Mouse (Mus musculus) neural tube, embryonic 11.5 days (tissue): ENCODE data around the gene Lmbr1l. TPM values are rescaled to one million over a fixed set of nuclear protein-coding genes. Genes with fewer than 3 reads are reported as not detected.
A peak's percentile ranks its signal among the peaks of the same experiment; 100 is the strongest.
"Not testable (repeated sequence)": the region's sequence is repeated elsewhere in the genome, so short reads cannot be mapped to it uniquely, and the experiment has no call there.

ENCODE experiments used
- ATAC-seq: fragments of 200-750 bp; cut with Nextera tagmentation; 2 replicates; pipeline ENCODE4 v1.8.0; 2017; ENCODE audit warnings: moderate number of reproducible peaks, mild to moderate bottlenecking, moderate TSS enrichment, moderate library complexity; ENCODE audit not compliant: insufficient read depth, low FRiP score, low TSS enrichment
- DNase-seq: peaks from one replicate; pipeline ENCODE4 v3.0.0-alpha.2; 2015; ENCODE audit warnings: low spot score
- H3K27ac ChIP-seq: fragments of 300-500 bp; sonication (generic); 2 replicates; pipeline ENCODE4 v1.5.1; 2014; ENCODE audit warnings: low read depth, mild to moderate bottlenecking, low read length
- H3K27me3 ChIP-seq: fragments of 300-500 bp; sonication (generic); 2 replicates; pipeline ENCODE4 v1.6.1; 2014; ENCODE audit warnings: mild to moderate bottlenecking, low read length, mixed read lengths; ENCODE audit not compliant: control insufficient read depth, insufficient read depth
- H3K36me3 ChIP-seq: fragments of 300-500 bp; sonication (generic); 2 replicates; pipeline ENCODE4 v1.6.1; 2014; ENCODE audit warnings: mild to moderate bottlenecking, low read length, moderate library complexity, mixed read lengths; ENCODE audit not compliant: control insufficient read depth, insufficient read depth
- H3K4me1 ChIP-seq: fragments of 300-500 bp; sonication (generic); 2 replicates; pipeline ENCODE4 v1.6.1; 2014; ENCODE audit warnings: low read length, mixed read lengths; ENCODE audit not compliant: control insufficient read depth, insufficient read depth
- H3K4me2 ChIP-seq: fragments of 300-500 bp; sonication (generic); 2 replicates; pipeline ENCODE4 v1.6.1; 2014; ENCODE audit warnings: low read depth, mild to moderate bottlenecking, moderate library complexity
- H3K4me3 ChIP-seq: fragments of 300-500 bp; sonication (generic); 2 replicates; pipeline ENCODE4 v1.5.1; 2014; ENCODE audit warnings: low read depth, low read length
- H3K9ac ChIP-seq: fragments of 300-500 bp; sonication (generic); 2 replicates; pipeline ENCODE4 v1.6.1; 2014; ENCODE audit warnings: mild to moderate bottlenecking, low read length
- H3K9me3 ChIP-seq: fragments of 300-500 bp; sonication (generic); 2 replicates; pipeline ENCODE4 v1.6.1; 2016; ENCODE audit warnings: low read length; ENCODE audit not compliant: control insufficient read depth
- WGBS: fragments of 180-500 bp; shearing (Covaris S2); extraction: QIAGEN DNeasy Blood & Tissue Kit; methylation state at CpG from one replicate; pipeline ENCODE4 v1.1.7; 2014; 5-methylcytosine and 5-hydroxymethylcytosine counted together
- polyA plus RNA-seq: library from polyadenylated mRNA; unstranded; fragments of >200 nt; fragmentation: Nextera tagmentation; extraction: Ambion mirVana; gene quantifications from 2 replicates; pipeline ENCODE4 v1.2.1, GENCODE M21; 2014

Lmbr1l gene
- polyA plus RNA-seq, 1 experiment from 2014 or later: 8.9 TPM

DNA sequence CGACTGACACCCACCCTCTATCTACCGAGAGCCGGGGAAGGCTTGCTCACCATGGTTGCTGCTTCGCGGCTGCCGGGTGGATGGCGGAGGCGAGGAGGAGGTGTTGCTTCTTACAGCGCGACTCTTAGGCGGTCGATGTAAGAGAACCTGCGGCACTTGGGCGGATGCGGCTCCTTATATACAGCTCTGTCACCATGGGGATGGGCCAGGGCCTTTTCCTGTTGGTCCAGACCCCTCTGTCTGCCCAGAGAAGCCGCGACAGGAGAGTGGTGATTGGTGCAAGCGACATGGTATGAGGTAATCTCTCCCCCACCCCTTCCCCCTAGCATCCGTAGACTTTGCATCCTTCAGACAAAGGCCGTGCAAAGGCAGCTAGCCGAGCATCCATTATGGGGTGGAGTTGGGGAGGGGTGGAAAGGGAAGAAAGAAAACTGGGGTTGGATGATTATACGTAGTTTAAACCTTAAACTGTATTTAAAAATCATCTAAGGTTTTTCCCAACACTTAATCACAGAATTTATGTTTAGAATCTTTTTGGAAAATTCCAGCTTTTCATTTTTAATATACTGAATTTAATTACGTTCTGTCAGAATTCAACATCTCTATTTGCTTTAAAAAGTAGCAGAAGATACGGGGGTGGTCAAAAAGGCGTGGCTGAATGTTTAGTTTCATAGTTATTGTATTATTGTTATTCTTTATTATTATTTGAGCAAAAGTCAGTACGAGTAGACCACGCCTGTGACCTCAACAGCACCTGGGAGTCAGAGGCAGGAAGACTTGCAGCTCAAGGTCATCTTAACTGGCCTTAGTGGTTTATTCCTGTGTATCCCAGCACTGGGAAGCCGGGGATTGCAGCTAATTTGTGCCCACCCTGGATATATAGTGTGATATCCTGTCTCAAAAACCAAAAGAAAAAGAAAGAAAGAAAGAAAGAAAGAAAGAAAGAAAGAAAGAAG lies 35.6 kb upstream of the Lmbr1l start, which contains the start of the genes Gm49450 and Tuba1a:
Gene Gm49450 (minus strand): TSS at position 151 of the 956 bp plus-strand sequence.
Gene Tuba1a (minus strand): TSS at position 303 of the 956 bp plus-strand sequence.
- no peaks in the 10 kb centered on the region for H3K9me3 ChIP-seq

DNA sequence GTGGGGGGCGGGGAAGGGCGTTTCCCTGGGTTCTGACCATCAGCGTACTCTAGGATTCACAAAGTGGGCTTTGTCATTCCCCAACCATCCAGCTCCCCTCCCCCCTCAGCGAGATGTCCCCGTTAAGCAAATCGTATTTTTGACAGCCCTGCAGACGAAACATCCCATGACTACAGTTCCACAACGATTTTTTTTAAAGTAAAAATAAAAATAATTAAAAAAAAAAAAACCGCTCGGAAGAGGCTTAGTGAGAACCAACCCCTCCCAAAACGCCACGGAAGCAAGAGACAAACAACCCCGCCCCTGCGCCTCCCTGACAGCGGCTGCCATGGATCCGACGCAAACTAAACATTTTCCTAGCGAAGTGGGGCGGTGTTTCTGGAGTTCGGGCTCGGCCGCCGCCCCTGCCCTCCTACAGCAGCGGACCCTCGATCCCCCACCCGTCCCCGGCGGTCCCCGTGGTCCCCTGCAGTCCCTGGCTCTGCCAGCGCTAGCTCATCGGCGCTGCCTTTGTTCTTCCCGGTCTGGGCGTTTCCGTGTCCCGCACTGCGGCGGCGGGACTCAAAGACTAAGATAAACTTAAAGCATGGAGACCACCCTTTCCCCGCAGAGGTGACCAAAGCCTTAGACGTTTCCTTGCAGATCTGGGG lies 34.8 kb upstream of the Lmbr1l start:
- Histone ChIP-seq H3K27me3 (no peaks in the 10 kb centered on the region), H3K9me3 (no peaks in the 10 kb centered on the region), H3K9ac (peak overlapping the region; percentile 99), H3K4me2 (peak overlapping the region; percentile 52), H3K4me1 (0 out of 2 replicates have a peak, but pooled peaks cover 9% of the 10 kb centered on the region), H3K27ac (peak overlapping the region; percentile 98), H3K4me3 (peak overlapping the region; percentile 76), H3K36me3 (no peaks in the 10 kb centered on the region)
- under 1% methylated on average over 41 of the region's 41 CpGs for WGBS
- ATAC-seq: peak; percentile 60
- DNase-seq: peak; percentile 74

More for the DNA sequence above, 35.6 kb upstream of the Lmbr1l start, which contains the start of the genes Gm49450 and Tuba1a:
- WGBS: 4% methylated on average over 28 of the region's 28 CpGs
- DNase-seq (peak; percentile 96), ATAC-seq (peak; percentile 95)
- Histone ChIP-seq H3K27me3 (no peaks in the 10 kb centered on the region), H3K9ac (peak within 1 kb of the TSS; percentile 99), H3K36me3 (no peaks in the 10 kb centered on the region), H3K4me3 (peak within 1 kb of the TSS; percentile 76), H3K4me2 (peak within 1 kb of the TSS; percentile 52), H3K27ac (peak within 1 kb of the TSS; percentile 98), H3K4me1 (0 out of 2 replicates have a peak, but pooled peaks cover 9% of the 10 kb centered on the region)

DNA sequence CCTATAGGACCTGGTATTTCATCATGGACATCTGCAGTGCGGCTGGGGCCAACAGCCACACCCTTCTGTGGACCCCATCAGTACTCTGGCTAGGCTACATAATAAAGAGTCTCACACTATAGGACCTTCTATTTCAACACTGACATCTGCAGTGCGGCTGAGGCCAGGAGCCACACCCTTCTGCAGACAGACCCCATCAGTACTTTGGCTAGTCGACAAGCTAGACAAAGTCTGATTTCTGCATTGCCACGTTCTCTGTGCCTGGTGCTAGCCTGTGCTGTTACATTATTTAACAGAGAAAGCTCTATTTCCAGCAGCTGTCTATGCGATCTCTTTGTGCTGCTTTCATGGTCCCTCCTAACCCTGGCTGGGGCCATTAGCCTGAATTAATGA lies 34.0 kb upstream of the Lmbr1l start:
- H3K9me3 ChIP-seq: no peaks in the 10 kb centered on the region
- H3K27me3 ChIP-seq: no peaks in the 10 kb centered on the region
- peak overlapping the region; percentile 98 for H3K27ac ChIP-seq
- H3K4me3 ChIP-seq: peak overlapping the region; percentile 76
- ATAC-seq: no peak
- 0 out of 2 replicates have a peak, but pooled peaks cover 9% of the 10 kb centered on the region for H3K4me1 ChIP-seq
- peak overlapping the region; percentile 99 for H3K9ac ChIP-seq
- peak; percentile 60 for DNase-seq
- peak overlapping the region; percentile 52 for H3K4me2 ChIP-seq
- H3K36me3 ChIP-seq: no peaks in the 10 kb centered on the region
- WGBS: 24% methylated on average over 5 of the region's 5 CpGs

DNA sequence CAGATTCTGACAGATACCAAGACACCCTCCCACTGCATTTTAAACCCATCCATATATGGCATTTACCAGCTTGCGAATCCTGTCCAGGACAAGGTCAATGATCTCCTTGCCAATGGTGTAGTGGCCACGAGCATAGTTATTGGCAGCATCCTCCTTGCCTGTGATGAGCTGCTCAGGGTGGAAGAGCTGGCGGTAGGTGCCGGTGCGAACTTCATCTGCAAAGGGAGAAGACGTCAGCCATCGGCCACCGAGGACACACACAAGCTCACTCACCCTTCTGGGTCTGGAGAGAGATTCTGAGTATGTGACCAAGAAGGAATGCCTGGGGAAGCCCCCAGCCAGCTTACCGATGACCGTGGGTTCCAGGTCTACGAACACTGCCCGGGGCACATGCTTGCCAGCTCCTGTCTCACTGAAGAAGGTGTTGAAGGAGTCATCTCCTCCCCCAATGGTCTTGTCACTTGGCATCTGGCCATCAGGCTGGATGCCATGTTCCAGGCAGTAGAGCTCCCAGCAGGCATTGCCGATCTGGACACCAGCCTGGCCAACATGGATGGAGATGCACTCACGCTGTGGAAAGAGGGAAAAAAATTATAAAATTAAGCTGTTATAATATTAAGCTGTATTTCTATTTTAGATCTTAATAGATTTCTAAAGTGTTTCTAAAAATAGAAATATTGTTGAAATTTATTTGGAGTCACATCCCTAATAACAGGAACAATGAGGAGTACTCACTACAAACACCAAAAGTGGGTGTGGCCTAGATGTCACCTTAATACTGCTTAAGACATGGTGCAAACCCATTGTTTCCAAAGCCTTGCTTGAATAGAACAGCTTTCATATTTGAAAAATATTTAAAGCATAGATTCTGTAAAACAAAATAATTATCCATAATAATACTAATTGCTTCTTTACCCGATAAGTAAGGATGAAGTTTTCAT lies 33.4 kb upstream of the Lmbr1l start:
- not testable (repeated sequence) for H3K36me3 ChIP-seq

DNA sequence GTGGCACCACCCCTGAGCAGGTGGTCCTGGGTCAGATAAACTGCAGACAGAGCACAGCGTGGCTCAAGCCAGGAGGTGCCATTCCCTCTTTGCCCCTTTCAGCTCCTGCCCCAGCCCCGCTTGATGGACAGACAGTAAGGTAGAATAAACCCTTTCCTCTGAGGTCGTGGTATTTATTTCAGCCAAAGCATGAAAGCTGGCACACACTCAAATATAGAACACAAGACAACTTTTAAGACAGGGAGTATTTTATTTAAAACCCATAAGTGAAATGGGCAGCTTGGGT lies 31.5 kb upstream of the Lmbr1l start:
- no peaks in the 10 kb centered on the region for H3K36me3 ChIP-seq
- H3K4me3 ChIP-seq: 0 out of 2 replicates have a peak overlapping the region, but pooled peaks have one; percentile 9
- no peaks in the 10 kb centered on the region for H3K9me3 ChIP-seq
- ATAC-seq: 0 out of 2 replicates have a peak, but pooled peaks have one; percentile 10
- DNase-seq: peak; percentile 48
- H3K27me3 ChIP-seq: no peaks in the 10 kb centered on the region
- no peak overlapping the region; the same call in 1 of the 2 replicates for H3K27ac ChIP-seq
- no peaks in the 10 kb centered on the region for H3K4me1 ChIP-seq
- H3K4me2 ChIP-seq: peak overlapping the region; percentile 27
- peak overlapping the region; percentile 38 for H3K9ac ChIP-seq
- 63% methylated on average over 3 of the region's 3 CpGs for whole genome bisulfite sequencing

More for the DNA sequence above, 33.4 kb upstream of the Lmbr1l start:
- Histone ChIP-seq H3K4me2 (peak overlapping the region; percentile 52), H3K4me3 (peak overlapping the region; percentile 76), H3K9ac (peak overlapping the region; percentile 99), H3K27ac (peak overlapping the region; percentile 98)
- not testable (repeated sequence) for H3K9me3 ChIP-seq, ATAC-seq, H3K4me1 ChIP-seq, H3K27me3 ChIP-seq, DNase-seq
- WGBS: 86% methylated on average over 11 of the region's 15 CpGs

DNA sequence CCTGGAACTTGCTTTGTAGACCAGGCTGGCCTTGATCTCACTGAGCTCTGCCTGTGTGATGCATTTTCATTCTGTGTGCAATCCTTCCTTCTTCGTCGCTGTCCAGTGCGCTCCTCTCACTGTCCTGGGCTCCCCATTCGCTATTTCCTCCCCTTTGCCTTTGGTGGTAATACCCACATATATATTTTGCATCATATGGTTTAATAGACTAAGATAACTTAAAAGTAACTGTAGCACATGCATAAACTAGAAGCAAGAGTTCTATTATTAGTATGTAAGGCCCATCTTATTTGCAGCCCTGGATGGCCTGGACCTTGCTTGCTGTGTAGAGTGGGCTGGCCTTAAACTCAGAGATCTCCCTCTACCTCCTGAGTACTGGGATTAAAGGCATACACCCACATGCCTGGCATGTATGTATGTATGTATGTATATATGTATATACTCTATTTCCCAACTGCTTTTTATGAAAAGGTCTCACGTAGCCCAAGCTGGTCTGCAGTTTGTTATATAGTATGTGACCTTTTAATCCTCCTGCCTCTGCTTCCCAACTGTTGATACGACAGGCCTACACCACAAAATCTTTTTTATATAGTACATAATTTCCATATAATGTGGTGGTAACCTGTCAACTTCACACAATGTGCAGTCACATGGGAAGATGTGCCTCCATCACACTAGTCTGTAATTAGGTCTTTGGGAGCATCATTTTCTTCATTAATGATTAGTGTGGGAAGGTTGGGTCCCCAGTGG lies 31.0 kb upstream of the Lmbr1l start:
- H3K27ac ChIP-seq: no peak overlapping the region; the same call in 1 of the 2 replicates
- peak; percentile 38 for DNase-seq
- no peaks in the 10 kb centered on the region for H3K4me1 ChIP-seq
- 74% methylated on average over 6 of the region's 6 CpGs for WGBS
- no peaks in the 10 kb centered on the region for H3K9me3 ChIP-seq
- 0 out of 2 replicates have a peak overlapping the region, but pooled peaks have one; percentile 9 for H3K4me3 ChIP-seq
- H3K36me3 ChIP-seq: no peaks in the 10 kb centered on the region
- peak overlapping the region; percentile 27 for H3K4me2 ChIP-seq
- peak; percentile 13; the same call in 1 of the 2 replicates for ATAC-seq
- no peaks in the 10 kb centered on the region for H3K27me3 ChIP-seq
- H3K9ac ChIP-seq: peak overlapping the region; percentile 38; the same call in 1 of the 2 replicates

DNA sequence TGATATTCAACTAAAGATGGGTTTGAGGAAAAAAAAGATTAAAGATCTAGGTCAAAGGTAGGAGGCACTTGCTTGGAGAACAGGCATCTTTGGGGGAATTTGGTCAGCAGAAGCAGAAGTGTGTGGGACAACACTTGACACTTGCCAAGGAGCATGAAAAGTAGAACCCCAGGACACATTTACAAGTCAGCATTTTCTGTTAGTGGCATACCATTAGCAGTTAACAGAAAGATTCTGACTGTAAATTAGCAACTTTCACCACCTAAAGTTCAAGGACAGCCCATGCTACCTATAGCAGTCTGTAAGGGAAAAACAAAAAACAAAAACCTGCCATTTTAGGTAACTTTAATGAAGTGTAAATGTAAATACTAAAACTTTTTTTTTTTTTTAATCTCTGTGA lies 30.4 kb upstream of the Lmbr1l start:
- H3K4me2 ChIP-seq: no peak overlapping the region

More for the DNA sequence above, 30.4 kb upstream of the Lmbr1l start:
- no peaks in the 10 kb centered on the region for H3K36me3 ChIP-seq
- H3K27ac ChIP-seq: no peak overlapping the region
- ATAC-seq: no peak
- H3K4me1 ChIP-seq: no peaks in the 10 kb centered on the region
- no peak overlapping the region for H3K4me3 ChIP-seq
- no peak for DNase-seq
- no peaks in the 10 kb centered on the region for H3K27me3 ChIP-seq
- no peaks in the 10 kb centered on the region for H3K9me3 ChIP-seq
- H3K9ac ChIP-seq: no peak overlapping the region
